Mouse (Mus musculus) R1 (cell line): ENCODE results near the gene Cyp4f39.
"Not testable (repeated sequence)": the region's sequence is repeated elsewhere in the genome, so short reads cannot be mapped to it uniquely, and the experiment has no call there.

Source experiments
- DNase-seq: peaks from one replicate; pipeline ENCODE4 v3.0.0-alpha.2; 2018; ENCODE audit warnings: low read depth, low spot score

Cyp4f39 gene

DNA sequence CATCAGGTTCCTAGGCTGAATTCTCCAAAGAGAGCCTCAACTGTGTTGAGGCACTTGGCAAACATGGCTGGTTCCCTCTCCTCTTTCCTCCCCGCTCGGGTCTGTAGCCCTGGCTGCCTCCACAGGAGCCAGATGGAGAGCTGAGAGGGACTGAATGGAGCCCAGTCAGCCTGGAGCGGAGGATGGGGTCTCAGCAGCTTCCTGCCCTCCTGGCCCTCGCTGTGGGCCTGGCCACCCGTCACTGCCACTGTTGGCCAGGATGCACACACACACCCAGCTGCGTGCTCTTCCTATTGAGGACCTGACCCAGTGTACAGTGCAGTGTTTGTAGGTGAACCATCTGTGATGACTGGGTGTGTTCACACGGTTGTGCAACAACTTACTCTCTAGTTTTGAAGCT is 19.7 kb downstream of the Cyp4f39 start:
- no peak for DNase-seq

- no peak for DNase-seq
Observed at GRCm38 (mm10) chr17:32474954-32475560, 22.5 kb downstream of the Cyp4f39 start.

GRCm38 (mm10) chr17:32477204-32477603 is 24.7 kb downstream of the Cyp4f39 start:
- DNase-seq = no peak

- no peak for DNase-seq
Observed at GRCm38 (mm10) chr17:32478727-32479126, 26.2 kb downstream of the Cyp4f39 start.

DNA sequence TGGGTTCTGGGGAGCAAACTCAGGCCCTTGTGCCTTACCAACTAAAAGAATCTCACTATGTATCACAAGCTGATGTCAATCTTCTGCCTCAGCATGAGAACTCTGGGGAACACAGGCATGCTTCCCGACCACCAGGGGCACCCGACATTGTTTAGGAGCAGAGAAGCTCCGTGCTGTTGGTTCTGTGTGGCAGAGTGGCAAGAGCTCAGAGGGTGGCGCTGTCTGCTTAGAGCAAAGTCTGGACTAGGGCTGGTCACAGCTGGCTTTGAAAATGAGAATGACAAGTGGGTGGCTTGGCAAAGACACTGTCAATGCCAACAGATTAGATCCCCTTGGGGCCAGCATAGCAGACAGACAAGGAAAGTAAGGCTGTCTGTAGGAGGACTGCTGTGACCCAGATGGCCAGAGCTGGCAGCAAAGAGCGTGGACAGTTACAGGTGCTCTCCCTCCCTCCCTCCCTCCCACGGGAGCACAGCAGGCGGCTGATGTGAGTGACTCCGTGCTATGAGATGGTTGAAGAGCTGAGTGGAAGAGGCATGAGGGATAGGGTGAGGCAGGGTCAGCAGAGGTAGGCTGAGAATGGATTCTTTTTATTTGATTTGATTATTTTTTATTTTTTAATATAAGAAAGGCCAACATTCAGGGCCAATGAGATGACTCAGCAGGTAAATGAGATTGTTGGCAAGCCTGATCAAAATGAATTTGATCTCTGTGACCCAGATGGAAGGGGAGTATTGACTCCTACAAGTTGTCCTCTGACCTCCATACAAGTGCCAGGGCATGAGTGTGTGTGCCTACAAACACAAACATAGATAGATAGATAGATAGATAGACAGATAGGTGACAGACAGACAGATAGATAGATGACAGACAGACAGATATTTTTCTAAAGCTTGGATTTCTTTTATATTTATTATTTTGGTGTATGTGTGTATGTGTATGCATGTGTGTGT is 27.3 kb downstream of the Cyp4f39 start:
- peak; percentile 56 for DNase-seq

DNA sequence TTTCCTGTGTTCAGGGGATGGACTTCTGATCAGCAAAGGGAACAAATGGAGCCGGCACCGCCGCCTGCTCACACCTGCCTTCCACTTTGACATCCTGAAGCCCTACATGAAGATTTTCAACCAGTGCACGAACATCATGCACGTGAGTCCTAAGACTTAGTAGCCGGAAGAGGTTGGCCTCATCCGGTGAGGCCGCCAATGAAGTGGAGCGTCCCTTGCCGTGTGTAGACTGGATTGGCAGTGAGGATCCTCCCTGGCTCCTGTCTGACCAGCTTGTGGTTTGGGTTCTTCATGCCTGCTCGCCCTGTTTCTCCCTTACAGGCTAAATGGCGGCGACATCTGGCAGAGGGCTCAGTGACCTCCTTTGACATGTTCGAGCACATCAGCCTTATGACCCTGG is 29.2 kb downstream of the Cyp4f39 start:
- DNase-seq = peak; percentile 61

DNA sequence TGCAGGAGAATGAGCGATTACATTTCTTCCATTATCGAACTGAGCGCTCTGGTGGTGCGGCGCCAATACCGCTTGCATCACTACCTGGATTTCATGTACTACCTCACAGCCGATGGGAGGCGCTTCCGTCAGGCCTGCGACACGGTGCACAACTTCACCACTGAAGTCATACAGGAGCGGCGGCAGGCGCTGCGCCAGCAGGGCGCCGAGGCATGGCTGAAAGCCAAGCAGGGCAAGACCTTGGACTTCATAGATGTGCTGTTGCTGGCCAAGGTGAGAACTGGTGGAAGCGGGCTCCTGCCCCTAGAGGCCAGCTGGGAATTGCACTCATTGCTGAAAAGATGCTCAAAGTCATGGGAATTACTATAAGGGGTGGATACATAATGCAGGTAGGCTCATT is 30.7 kb downstream of the Cyp4f39 start:
- peak; percentile 86 for DNase-seq

- DNase-seq = peak; percentile 91
Observed at GRCm38 (mm10) chr17:32492349-32492980, 39.9 kb downstream of the Cyp4f39 start.

DNA sequence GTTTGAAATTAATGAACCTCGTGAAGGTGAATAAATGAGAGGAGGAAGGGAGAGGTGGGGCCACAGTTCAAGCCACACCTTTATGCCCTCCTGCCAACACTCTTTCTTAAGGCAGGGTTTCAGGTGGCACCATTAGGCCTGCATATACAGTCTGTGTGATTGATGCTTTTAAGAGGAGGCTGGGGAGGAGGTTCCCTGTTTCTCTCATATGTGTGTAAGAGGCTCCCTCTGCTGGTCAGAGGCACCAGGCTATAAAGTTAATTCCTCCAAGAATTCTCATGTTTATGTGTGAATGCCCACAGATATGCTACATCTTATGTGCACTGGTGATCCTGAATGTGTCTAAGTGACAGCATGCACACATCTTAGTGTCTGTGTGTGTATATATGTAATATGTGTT is 42.1 kb downstream of the Cyp4f39 start:
- peak; percentile 80 for DNase-seq

DNA sequence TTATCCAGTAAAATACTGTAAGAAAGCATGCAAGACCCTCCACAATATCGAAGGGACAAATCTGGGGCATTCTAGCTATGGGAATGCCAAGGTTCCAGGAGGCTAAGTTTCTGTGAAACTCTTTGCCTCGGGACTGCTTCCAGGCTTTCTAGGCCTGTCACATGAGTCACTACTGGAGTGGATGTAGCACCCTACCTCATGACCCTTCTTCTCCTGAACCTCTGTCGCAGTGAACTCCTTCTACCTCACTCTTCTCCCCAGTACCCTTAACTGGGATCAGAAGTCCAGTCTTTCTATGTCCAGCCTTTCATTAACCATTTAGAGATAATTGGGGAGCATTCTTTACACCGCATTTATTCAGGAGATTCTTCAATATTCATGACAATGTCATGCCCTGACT is 48.0 kb downstream of the Cyp4f39 start:
- DNase-seq = not testable (repeated sequence)

- no peak for DNase-seq
Observed at GRCm38 (mm10) chr17:32501051-32501450, 48.5 kb downstream of the Cyp4f39 start.

DNA sequence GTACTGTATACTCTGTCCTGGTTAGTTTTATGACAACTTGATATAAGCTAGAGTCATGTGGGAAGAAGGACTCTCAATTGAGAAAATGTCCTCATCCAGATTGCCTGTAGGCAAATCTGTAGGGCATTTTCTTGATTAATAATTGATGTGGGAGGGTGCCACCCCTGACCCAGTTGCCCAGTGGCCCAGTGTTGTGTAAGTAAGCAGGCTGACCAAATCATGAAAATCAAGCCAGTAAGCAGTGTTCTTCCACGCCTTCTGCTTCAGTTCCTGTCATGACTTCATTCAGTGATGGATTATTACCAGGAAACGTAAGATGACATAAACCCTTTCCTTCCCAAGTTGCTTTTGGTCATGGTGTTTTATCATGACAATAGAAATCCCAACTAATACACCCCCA is 50.6 kb downstream of the Cyp4f39 start:
- DNase-seq = no peak

DNA sequence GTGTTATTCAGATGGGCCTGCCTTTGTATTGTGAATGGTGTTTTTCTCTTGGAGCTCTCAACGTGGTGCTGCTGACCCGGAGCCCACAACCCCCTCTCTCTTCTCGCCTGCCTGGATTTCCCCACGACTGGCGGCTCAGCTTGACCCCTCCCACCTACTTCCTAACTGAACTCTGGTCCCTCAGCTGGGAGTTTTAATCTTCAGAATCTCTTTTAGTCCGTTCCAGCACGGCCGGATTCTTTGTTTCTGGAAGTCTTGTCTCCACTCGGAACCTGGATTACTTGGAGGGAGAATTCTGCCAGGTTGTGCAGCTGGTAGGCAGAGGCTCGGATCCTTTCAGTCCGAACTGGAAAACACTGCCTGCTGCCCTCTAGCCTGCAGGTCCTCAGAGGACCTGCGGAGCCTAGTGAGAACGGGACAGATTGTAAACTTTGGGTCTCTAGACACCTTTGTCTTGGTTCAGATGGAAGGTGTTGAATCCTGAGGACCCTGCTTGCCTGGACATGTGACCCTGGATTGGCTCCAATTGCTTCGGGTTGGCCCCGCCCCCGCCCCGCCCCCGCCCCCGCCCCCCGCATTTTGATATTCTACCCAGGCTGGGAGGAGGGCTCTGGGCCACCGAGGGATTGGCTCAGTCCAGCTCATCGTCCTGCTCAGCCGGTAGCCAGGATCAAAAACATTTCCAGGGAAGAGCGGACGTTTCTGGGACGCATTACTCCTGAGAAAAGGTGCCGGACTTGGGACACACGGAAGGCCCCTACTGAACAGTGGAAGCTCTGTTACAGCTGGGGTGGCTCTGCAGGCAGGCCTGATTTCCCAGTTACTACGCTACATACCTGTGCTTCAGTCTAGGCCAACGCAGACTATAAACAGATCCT is 53.6 kb downstream of the Cyp4f39 start, which contains the start of gene Cyp4f17:
TSS of gene Cyp4f17 (plus strand) at position 200 of the 878 bp plus-strand sequence.
- DNase-seq = peak; percentile 78

DNA sequence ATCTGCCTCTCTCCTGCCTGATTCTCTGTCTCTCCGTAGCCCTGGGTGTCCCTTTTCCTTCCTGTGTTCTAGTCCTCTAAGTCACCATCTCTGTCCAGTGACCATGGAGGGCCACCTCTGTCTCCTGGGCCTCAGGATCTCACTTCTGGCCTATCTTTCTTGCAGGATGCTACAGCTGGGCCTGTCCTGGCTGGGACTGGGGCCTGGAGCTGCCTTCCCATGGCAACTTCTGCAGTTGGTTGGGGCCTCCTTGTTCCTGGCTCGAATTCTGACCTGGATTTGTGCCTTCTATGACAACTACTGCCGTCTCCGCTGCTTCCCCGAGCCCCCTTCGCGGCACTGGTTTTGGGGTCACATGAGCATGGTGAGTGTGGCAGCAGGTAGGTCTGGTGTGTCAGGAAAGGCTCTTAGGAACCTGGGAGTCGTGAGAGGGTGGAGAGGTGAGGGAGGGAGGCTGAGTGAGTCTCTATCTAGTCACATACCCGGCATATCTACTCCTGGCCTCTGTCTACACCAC is 54.3 kb downstream of the Cyp4f39 start:
- no peak for DNase-seq

DNA sequence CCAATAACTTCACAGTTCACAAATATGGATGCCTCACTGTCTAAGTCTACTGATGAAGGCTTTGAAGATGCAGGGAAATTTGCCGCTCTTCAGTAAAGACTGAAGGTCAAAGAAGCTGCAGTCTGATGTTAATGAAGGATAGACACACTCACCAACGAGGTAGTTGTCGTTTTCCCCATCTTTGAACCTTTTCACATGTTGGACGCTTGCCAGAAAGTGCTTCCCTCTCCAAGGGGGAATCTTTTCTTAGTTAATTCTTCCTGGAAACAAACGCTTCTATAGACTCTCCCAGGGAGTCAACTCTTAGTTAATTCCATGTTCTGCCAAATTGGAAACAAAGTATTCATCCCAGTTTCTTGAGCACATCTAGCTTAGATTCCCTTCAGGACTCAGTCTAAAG is 63.6 kb downstream of the Cyp4f39 start:
- DNase-seq = peak; percentile 77

DNA sequence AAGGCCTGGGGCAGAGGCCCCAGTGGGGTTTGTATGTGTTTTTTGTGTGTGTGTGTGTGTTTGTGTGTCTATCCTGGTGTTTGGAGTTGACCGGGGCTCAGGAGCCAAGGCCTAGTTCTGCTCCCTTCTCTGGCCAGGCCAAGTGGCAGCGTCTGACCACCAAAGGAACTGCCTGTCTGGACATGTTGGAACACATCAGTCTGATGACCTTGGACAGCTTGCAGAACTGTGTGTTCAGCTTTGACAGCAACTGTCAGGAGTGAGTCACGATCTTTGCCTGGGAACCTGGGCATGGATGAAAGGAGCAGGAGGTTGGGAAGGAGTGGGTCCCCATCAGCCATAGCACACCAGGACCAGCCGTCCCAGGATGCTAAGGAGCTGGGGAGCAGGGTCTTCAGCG is 69.5 kb downstream of the Cyp4f39 start:
- DNase-seq = no peak

DNA sequence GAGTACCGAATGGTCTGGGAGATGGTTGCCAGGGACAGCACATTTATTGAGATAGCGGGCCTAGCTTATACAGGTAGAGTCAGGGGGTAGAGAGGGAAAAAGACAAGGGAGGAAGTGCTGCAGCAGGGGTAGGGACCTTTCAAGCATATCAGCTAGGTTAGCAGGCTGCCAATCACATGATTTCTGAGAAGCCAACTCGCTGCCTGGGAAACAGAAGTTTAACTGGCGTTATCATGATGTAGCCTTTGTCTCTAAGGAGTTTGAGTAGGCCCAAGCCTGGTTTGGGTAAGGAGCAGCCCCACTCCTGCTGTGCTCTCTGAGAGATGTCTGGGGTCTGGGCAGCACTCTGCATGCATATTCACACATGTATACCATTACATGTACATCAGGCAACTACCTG is 69.9 kb downstream of the Cyp4f39 start:
- DNase-seq = no peak

- no peak for DNase-seq
Observed at GRCm38 (mm10) chr17:32522816-32523215, 70.3 kb downstream of the Cyp4f39 start.

DNA sequence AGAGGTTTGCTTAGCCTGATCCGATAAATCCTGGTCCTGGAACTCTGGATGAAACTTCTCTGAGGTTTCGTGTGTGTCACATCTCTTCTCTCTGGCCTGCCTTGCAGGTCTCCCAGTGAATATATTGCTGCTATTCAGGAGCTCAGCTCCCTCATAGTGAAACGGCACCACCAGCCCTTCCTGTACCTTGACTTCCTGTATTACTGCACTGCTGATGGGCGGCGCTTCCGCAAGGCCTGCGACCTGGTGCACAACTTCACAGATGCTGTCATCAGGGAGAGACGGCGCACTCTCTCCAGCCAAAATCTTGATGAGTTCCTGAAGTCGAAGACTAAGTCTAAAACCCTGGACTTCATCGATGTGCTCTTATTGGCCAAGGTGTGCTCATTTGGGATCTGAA is 71.4 kb downstream of the Cyp4f39 start:
- DNase-seq = peak; percentile 32

DNA sequence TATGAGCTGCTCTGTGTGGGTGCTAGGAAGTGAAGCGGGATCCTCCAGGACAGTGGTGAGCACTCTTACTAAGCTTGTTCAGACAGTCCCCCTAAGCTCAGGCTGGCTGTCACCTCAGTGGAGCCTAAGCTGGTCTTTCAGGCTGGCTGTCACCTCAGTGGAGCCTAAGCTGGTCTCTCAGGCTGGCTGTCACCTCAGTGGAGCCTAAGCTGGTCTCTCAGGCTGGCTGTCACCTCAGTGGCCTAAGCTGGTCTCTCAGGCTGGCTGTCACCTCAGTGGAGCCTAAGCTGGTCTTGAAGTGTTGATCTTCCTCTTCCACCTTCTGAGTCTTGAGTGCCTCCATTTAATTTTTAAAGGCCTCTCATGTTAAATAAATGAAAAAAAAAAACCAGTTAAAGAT is 73.8 kb downstream of the Cyp4f39 start:
- DNase-seq = not testable (repeated sequence)

DNA sequence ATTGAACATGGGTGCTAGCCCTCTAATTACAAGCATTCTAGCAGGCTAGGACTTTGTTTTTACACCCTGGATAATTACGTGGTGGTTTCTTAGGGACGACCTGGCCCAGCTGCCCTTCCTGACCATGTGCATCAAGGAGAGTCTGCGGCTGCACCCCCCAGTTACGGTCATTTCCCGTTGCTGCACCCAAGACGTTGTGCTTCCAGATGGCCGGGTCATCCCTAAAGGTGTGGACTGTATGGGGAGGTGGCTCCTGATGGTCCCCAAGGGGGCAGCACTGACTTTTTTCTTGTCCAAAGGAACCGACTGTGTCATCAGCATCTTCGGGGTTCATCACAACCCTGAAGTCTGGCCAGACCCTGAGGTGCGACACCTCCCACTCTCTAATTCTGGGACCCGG is 75.2 kb downstream of the Cyp4f39 start:
- no peak for DNase-seq
